Mouse (Mus musculus): Measurements from ENCODE around the gene Gna15. TPM values are rescaled to one million over a fixed set of nuclear protein-coding genes. Genes with fewer than 3 reads are reported as not detected.

The Gna15 gene
- polyA plus RNA-seq, 1 experiment from 2014 or later: 2.6 TPM

DNA sequence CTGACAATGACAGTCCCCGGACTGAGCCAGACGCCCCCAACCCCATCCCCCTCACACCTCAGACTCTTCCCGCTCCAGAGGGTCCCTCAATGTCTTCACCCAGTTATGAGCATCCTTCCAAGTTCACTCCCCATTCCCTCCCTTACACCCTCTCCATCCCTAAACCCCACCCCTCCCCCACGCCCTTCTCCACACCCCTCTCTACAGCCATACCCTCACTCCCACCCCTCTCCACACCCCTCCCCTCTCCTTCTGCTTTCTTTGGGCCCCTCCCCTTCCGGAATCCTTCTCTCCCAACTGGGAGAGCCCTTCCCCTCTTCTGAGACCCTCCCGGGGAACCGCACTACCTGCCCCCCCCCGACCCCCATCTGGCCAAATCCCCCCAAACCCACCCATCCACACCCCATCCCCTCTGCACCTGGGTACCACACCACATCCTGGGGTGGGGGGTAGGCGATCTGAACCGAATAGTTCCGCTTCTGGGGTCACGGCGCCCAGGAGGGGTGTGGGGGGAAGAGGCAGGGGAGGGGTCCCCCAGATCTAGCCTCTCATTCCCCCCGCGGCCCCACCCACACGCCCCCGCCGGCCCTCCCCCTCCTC is 51.5 kb downstream of the Gna15 start:
- Histone ChIP-seq H3K9me3 (replicated peaks) (no peaks in the 10 kb centered on the region), H3K4me1 (peaks cover 46% of the 10 kb centered on the region), H3K4me3 (replicated peaks) (peak overlapping the region; percentile 41), H3K36me3 (peaks cover 35% of the 10 kb centered on the region), H3K9ac (replicated peaks) (peak overlapping the region; percentile 57), H3K4me2 (peak overlapping the region; percentile 75), H3K27ac (replicated peaks) (peak overlapping the region; percentile 85), H3K27me3 (replicated peaks) (peaks cover 3% of the 10 kb centered on the region; the same call in 1 of the 2 replicates)
- WGBS: 1% methylated on average over 17 of the region's 18 CpGs
- peak; percentile 48 for ATAC-seq (ENCODE audit: low FRiP score)

DNA sequence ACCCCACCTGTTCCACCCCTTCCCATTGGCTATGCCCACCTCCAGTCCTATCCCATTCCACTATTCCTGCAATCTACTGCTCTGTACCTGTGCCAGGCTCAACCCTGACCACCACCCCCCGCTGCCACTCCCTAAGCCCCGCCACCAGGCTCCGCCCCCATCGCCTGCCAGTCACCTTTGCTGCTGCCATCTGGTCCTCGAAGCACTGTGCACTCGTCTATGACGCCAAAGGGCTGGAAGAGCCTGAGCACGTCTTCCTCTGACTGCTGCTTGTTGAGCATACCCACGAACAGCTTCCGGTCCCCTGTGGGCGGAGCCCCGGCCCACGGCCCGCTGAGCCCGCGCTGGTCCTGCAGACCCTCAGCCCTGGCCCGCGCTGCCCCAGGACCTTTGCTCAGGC is 53.6 kb downstream of the Gna15 start:
- 54% methylated on average over 18 of the region's 18 CpGs for WGBS
- Histone ChIP-seq H3K9ac (replicated peaks) (no peak overlapping the region), H3K4me3 (replicated peaks) (no peak overlapping the region), H3K4me1 (peaks cover 43% of the 10 kb centered on the region), H3K9me3 (replicated peaks) (no peaks in the 10 kb centered on the region), H3K4me2 (no peak overlapping the region), H3K36me3 (peaks cover 46% of the 10 kb centered on the region), H3K27ac (replicated peaks) (no peak overlapping the region), H3K27me3 (replicated peaks) (peaks cover 19% of the 10 kb centered on the region)
- ATAC-seq (ENCODE audit: low FRiP score): no peak

DNA sequence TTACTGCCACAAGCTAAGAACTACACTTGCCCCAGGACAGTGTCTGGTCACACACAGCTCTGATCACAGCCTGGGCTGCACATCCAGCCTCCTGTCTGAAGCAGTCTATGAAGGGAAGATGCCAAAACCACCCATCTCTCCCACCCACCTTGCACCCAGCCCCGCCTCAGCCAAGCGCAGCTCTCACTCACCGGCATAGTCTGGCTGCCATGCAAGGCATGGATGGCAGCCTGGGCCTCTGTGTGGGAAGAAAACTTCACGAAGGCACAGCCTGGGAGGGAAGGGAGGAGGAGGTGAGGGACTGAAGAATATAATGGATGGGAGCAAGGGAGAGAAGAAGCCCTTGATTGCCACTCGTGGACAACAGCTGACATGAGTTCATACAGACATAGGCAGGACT is 54.8 kb downstream of the Gna15 start:
- peaks cover 31% of the 10 kb centered on the region for H3K27me3 ChIP-seq (replicated peaks)
- H3K9me3 ChIP-seq (replicated peaks): no peaks in the 10 kb centered on the region
- no peak overlapping the region for H3K27ac ChIP-seq (replicated peaks)
- H3K4me3 ChIP-seq (replicated peaks): no peak overlapping the region
- peaks cover 42% of the 10 kb centered on the region for H3K36me3 ChIP-seq
- H3K4me2 ChIP-seq: no peak overlapping the region
- peaks cover 49% of the 10 kb centered on the region for H3K4me1 ChIP-seq
- no peak overlapping the region for H3K9ac ChIP-seq (replicated peaks)
- 83% methylated on average over 5 of the region's 5 CpGs for WGBS
- ATAC-seq (ENCODE audit: low FRiP score): no peak

DNA sequence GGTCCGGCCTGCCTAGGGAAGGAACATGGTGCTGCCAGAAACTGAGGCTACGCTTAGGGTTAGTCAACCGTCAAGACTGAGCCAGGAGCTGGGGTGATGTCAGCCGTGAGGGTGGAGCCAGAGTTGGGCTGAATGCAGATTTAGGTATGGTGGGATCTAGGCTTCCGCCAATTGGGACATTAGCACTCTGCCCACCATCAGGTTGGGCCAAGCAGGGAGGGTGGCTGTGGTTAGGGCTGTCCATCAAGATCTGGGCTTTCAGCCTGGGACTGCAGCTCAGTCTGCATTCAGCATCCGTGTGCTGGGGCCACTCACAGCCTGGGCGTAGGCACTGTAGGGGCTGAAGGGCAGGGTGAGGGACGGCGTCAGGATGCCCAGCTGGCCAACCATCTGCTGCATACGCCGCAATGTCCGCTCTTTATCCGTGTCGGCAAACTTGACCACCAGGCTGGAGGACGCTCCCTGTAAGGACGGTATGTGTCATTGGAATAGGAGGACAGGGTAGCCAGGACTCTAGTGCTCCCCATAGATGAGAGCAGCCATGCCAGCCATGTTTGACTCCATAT is 56.3 kb downstream of the Gna15 start:
- Histone ChIP-seq H3K4me3 (replicated peaks) (no peak overlapping the region), H3K36me3 (peaks cover 50% of the 10 kb centered on the region), H3K4me2 (no peak overlapping the region), H3K27me3 (replicated peaks) (peaks cover 46% of the 10 kb centered on the region), H3K4me1 (peaks cover 38% of the 10 kb centered on the region), H3K9me3 (replicated peaks) (no peaks in the 10 kb centered on the region), H3K9ac (replicated peaks) (no peak overlapping the region), H3K27ac (replicated peaks) (no peak overlapping the region)
- ATAC-seq (ENCODE audit: low FRiP score): no peak
- WGBS: 90% methylated on average over 16 of the region's 16 CpGs

DNA sequence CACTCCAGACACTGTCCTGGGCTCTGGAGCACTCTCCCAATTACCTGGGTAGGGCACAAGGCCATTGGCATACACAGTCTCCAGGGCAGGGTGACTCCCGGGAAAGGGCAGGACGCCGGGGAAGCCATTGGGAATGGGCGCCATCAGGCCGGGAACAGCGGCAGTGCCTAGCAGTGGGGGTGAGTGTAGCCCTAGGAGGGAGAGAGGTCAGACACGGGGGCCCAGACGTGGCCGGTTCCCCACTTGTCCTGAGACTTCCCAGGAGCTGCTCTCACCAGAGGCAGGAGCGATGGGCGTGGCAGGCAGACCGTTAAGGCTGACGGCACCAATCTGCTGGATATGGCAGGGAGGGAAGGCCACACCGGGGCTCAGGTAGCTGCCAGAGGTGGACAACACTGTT is 57.1 kb downstream of the Gna15 start:
- 62% methylated on average over 14 of the region's 14 CpGs for WGBS
- Histone ChIP-seq H3K27me3 (replicated peaks) (peaks cover 55% of the 10 kb centered on the region), H3K4me3 (replicated peaks) (no peak overlapping the region), H3K4me1 (peaks cover 29% of the 10 kb centered on the region), H3K36me3 (peaks cover 53% of the 10 kb centered on the region), H3K27ac (replicated peaks) (no peak overlapping the region), H3K9me3 (replicated peaks) (no peaks in the 10 kb centered on the region), H3K9ac (replicated peaks) (no peak overlapping the region), H3K4me2 (no peak overlapping the region)
- no peak for ATAC-seq (ENCODE audit: low FRiP score)

DNA sequence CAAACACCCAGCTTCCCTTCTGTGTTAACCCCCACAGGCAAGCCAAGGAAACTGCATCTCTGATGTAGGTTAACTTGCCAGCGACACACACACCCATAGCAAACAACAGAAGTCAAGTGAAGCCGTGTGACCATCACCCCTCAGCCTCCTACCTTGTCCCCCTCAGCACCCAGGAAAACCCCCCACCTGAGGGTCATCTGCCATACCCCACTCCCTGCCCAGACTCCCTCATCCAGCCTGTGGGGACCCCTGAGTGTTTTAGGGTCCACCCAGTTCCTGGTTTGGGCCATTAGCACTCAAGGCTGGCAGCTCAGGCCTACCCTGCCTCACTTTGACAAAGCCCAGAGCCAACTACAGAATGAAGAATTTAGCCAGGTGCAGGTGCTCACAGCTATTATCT is 58.0 kb downstream of the Gna15 start:
- Histone ChIP-seq H3K4me2 (no peak overlapping the region), H3K27me3 (replicated peaks) (peaks cover 63% of the 10 kb centered on the region), H3K27ac (replicated peaks) (no peak overlapping the region), H3K4me1 (peaks cover 22% of the 10 kb centered on the region), H3K9me3 (replicated peaks) (no peaks in the 10 kb centered on the region), H3K9ac (replicated peaks) (no peak overlapping the region), H3K36me3 (peaks cover 54% of the 10 kb centered on the region), H3K4me3 (replicated peaks) (no peak overlapping the region)
- ATAC-seq (ENCODE audit: low FRiP score): no peak
- 85% methylated on average over 2 of the region's 2 CpGs for WGBS

DNA sequence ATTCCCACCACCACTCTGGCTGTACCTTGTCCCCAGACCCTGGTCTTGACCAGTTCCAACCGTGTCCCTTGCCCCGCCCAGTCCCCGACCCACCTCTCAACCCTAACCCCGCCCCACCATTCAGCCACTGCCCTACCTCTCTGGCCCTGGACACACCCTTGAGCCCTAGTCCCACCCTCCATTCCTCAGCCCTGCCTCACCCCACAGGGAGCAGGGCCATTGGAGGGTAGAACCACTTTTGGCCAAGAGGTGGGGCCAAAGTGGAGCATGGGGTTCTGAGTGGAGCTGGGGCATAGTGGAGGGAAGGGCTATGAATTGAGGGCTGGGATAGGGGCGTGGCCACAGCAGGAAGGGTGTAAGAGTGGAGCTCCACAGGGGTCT is 58.8 kb downstream of the Gna15 start:
- ATAC-seq (ENCODE audit: low FRiP score): 0 out of 2 replicates have a peak, but pooled peaks have one; percentile 3
- Histone ChIP-seq H3K9ac (replicated peaks) (no peak overlapping the region), H3K4me1 (peaks cover 14% of the 10 kb centered on the region), H3K27me3 (replicated peaks) (peaks cover 67% of the 10 kb centered on the region), H3K27ac (replicated peaks) (no peak overlapping the region), H3K36me3 (peaks cover 54% of the 10 kb centered on the region), H3K4me2 (no peak overlapping the region), H3K9me3 (replicated peaks) (no peaks in the 10 kb centered on the region), H3K4me3 (replicated peaks) (no peak overlapping the region)
- 7% methylated on average over 5 of the region's 5 CpGs for WGBS

DNA sequence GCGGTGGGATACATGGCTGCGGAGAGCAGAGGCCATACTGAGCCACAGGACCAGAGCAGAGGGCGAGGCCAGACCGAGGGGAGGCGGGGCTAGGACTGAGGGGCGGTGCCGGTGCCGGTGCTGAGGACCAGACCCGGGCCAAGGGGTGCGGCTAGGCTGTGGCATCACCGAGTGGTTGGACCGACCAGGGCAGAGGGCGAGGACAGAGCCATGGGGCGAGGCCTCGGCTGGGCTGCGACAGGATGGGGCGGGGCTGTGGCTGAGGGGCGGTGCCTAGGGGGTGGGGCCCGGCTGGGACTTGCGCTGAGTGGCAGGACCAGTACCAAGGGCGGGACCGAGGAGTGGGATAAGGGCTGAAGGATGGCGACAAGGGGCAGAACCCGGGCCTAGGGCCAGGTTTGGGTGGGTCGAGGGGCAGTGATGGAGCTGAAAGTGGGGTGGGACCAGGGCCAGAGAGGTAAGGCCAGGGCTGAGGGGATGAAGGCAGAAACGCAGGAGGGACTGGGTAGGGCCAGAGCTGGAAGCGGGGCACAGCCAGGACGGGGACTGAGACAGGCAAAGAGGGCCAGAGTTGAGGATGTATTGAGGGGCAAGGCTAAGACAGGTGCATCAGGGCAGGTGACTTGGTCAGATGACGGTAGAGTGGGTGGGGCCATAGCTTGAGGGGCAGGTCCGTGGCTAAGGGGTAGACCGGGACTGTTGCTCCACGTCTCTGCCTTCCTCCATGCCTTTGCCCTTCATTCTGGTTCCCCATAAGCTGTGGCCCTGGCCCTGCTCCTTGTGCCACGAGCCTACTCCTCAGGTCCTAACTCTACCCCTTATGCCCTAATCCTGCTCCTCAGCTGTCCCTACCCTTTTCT is 59.4 kb downstream of the Gna15 start:
- H3K9me3 ChIP-seq (replicated peaks): no peaks in the 10 kb centered on the region
- H3K36me3 ChIP-seq: peaks cover 51% of the 10 kb centered on the region
- peaks cover 14% of the 10 kb centered on the region for H3K4me1 ChIP-seq
- H3K4me2 ChIP-seq: peak overlapping the region; percentile 51
- no peak overlapping the region for H3K9ac ChIP-seq (replicated peaks)
- peak overlapping the region; percentile 23 for H3K4me3 ChIP-seq (replicated peaks)
- no peak overlapping the region for H3K27ac ChIP-seq (replicated peaks)
- whole genome bisulfite sequencing: 3% methylated on average over 31 of the region's 33 CpGs
- peak; percentile 67 for ATAC-seq (ENCODE audit: low FRiP score)
- peaks cover 70% of the 10 kb centered on the region for H3K27me3 ChIP-seq (replicated peaks)

DNA sequence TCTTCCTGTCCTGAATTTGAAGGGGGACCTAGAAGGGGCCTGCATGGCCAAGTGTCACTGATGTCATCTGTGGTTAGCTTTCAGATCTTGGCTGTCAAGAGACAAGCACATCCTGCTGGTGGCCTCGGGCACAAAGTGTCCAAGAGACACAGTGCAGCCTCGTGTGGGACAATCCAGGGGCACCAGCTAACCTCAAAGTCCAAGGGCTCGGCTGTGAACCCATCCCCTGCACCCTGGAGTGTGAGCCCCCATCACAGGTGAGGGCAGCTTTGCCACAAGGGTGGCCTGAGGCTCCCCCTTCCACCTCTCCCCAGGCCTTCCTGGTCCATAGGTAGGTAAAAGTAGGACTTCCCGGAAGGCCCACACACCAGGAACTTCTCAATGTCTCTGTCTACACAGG is 60.5 kb downstream of the Gna15 start:
- Histone ChIP-seq H3K9ac (replicated peaks) (no peak overlapping the region), H3K4me2 (no peak overlapping the region), H3K4me3 (replicated peaks) (no peak overlapping the region), H3K9me3 (replicated peaks) (no peaks in the 10 kb centered on the region), H3K27ac (replicated peaks) (no peak overlapping the region), H3K4me1 (peaks cover 14% of the 10 kb centered on the region), H3K36me3 (peaks cover 43% of the 10 kb centered on the region), H3K27me3 (replicated peaks) (peaks cover 74% of the 10 kb centered on the region)
- WGBS: 73% methylated on average over 4 of the region's 4 CpGs
- ATAC-seq (ENCODE audit: low FRiP score): no peak

DNA sequence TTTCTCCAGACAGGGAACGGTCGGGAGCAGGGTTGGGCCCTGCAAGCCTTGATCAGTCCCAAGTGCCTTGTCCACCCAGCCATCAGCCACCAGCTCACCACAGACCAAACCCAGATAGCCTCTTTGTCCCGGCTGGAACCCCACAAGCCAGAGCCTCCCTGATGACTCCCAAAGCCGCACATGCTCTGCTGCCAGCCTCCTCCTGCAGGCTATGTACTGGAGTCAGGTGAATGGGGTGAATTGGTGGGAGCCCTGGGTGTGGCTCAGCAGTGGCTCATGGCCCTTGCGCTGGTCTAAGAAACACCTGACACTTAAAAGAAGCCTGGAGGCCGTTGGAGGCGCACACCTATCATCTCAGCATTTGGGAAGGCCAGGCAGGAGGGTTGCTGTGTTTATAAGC is 61.1 kb downstream of the Gna15 start:
- no peak for ATAC-seq (ENCODE audit: low FRiP score)
- Histone ChIP-seq H3K27ac (replicated peaks) (no peak overlapping the region), H3K9ac (replicated peaks) (no peak overlapping the region), H3K4me2 (no peak overlapping the region), H3K9me3 (replicated peaks) (no peaks in the 10 kb centered on the region), H3K36me3 (peaks cover 37% of the 10 kb centered on the region), H3K4me3 (replicated peaks) (no peak overlapping the region), H3K27me3 (replicated peaks) (peaks cover 74% of the 10 kb centered on the region), H3K4me1 (peaks cover 14% of the 10 kb centered on the region)
- WGBS: 73% methylated on average over 7 of the region's 7 CpGs

DNA sequence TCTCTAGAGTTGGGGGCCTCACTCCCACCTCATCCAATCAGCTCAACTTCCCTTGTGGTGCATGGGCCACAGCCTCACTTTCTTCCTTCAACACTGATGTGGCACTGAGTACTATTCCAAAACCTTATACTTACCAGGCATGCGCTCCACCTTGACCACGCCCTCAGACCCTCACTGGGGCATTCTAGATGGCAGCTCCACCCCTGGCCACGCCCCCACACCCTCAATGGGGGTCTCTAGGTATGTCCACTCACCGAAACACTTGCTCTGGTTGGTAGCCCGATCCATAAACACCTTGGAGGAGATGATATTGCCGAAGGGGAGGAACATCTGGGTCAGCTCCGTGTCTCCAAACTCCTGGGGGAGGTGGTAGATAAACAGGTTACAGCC is 61.6 kb downstream of the Gna15 start:
- no peak overlapping the region for H3K4me3 ChIP-seq (replicated peaks)
- no peak overlapping the region for H3K4me2 ChIP-seq
- peaks cover 32% of the 10 kb centered on the region for H3K36me3 ChIP-seq
- H3K27me3 ChIP-seq (replicated peaks): peaks cover 75% of the 10 kb centered on the region
- H3K9ac ChIP-seq (replicated peaks): no peak overlapping the region
- 40% methylated on average over 7 of the region's 7 CpGs for WGBS
- no peak overlapping the region for H3K27ac ChIP-seq (replicated peaks)
- H3K9me3 ChIP-seq (replicated peaks): no peaks in the 10 kb centered on the region
- ATAC-seq (ENCODE audit: low FRiP score): no peak
- peaks cover 14% of the 10 kb centered on the region for H3K4me1 ChIP-seq
